Mouse (Mus musculus) layer of hippocampus, adult 18-20 months (tissue): ENCODE results near the gene Gm10563. TPM values are rescaled to one million over a fixed set of nuclear protein-coding genes. Genes with fewer than 3 reads are reported as not detected.
"Not testable (repeated sequence)": the region's sequence is repeated elsewhere in the genome, so short reads cannot be mapped to it uniquely, and the experiment has no call there.

Experiments used
- DNase-seq, 2 experiments: peaks; one replicate each; pipeline ENCODE4 v3.0.0; 2022; ENCODE audit warnings: low spot score in 2 of 2
- total RNA-seq, 2 experiments: library from RNA; stranded (reverse); gene quantifications; 2 replicates each; pipeline ENCODE4 v1.2.3; 2021

The Gm10563 gene
- total RNA-seq, 2 experiments from 2014 or later = not detected

- DNase-seq = no peak
These were observed 45.0 kb downstream of the Gm10563 start for GRCm38 (mm10) chr4:155599901-155600825.

GRCm38 (mm10) chr4:155598536-155598935 is 46.7 kb downstream of the Gm10563 start:
- DNase-seq = no peak

- no peak for DNase-seq
These were observed 48.6 kb downstream of the Gm10563 start for GRCm38 (mm10) chr4:155596606-155597005.

GRCm38 (mm10) chr4:155595777-155596176 is 49.4 kb downstream of the Gm10563 start:
- DNase-seq = no peak

GRCm38 (mm10) chr4:155593780-155594179 is 51.4 kb downstream of the Gm10563 start:
- DNase-seq = no peak

GRCm38 (mm10) chr4:155591012-155591719 is 54.0 kb downstream of the Gm10563 start:
- DNase-seq = no peak

- no peak for DNase-seq
These were observed 55.9 kb downstream of the Gm10563 start for GRCm38 (mm10) chr4:155589356-155589755.

GRCm38 (mm10) chr4:155582279-155582905 is 62.8 kb downstream of the Gm10563 start:
- DNase-seq = no peak

GRCm38 (mm10) chr4:155580420-155580819 is 64.8 kb downstream of the Gm10563 start:
- peak in 1 of 2 experiments; percentile 67 for DNase-seq

- no peak for DNase-seq
These were observed 66.7 kb downstream of the Gm10563 start for GRCm38 (mm10) chr4:155578336-155579125.

- DNase-seq = no peak
These were observed 67.5 kb downstream of the Gm10563 start for GRCm38 (mm10) chr4:155577741-155578140.

GRCm38 (mm10) chr4:155577132-155577531 is 68.1 kb downstream of the Gm10563 start:
- DNase-seq = no peak

GRCm38 (mm10) chr4:155575521-155575920 is 69.7 kb downstream of the Gm10563 start:
- no peak for DNase-seq

GRCm38 (mm10) chr4:155574931-155575330 is 70.3 kb downstream of the Gm10563 start:
- no peak for DNase-seq

GRCm38 (mm10) chr4:155573876-155574275 is 71.3 kb downstream of the Gm10563 start:
- DNase-seq = no peak

- no peak for DNase-seq
These were observed 72.1 kb downstream of the Gm10563 start for GRCm38 (mm10) chr4:155573155-155573554.

GRCm38 (mm10) chr4:155571442-155571841 is 73.8 kb downstream of the Gm10563 start:
- DNase-seq = no peak

GRCm38 (mm10) chr4:155570315-155570714 is 74.9 kb downstream of the Gm10563 start:
- DNase-seq = not testable (repeated sequence)

GRCm38 (mm10) chr4:155569818-155570217 is 75.4 kb downstream of the Gm10563 start:
- no peak for DNase-seq

GRCm38 (mm10) chr4:155568632-155569370 is 76.4 kb downstream of the Gm10563 start:
- DNase-seq = no peak
